Mouse (Mus musculus): Measurements from ENCODE around the gene Fhl1.
A peak's percentile ranks its signal among the peaks of the same experiment; 100 is the strongest.

Fhl1 gene

GRCm38 (mm10) chrX:56752144-56752543, 20.6 kb downstream of the Fhl1 start:
- no peak for DNase-seq (ENCODE audit: low spot score in 2 of 2)

- no peak for DNase-seq (ENCODE audit: low spot score in 2 of 2)
These were observed 22.0 kb downstream of the Fhl1 start for GRCm38 (mm10) chrX:56753317-56754289.

- peak in 1 of 2 experiments; percentile 1 for DNase-seq (ENCODE audit: low spot score in 2 of 2)
These were observed 24.1 kb downstream of the Fhl1 start for GRCm38 (mm10) chrX:56755646-56756045.

GRCm38 (mm10) chrX:56756352-56756751, 24.8 kb downstream of the Fhl1 start:
- DNase-seq (ENCODE audit: low spot score in 2 of 2), result no peak

- DNase-seq (ENCODE audit: low spot score in 2 of 2), result no peak
These were observed 28.7 kb downstream of the Fhl1 start for GRCm38 (mm10) chrX:56760257-56760760.

- DNase-seq (ENCODE audit: low spot score in 2 of 2), result no peak
These were observed 38.3 kb downstream of the Fhl1 start for GRCm38 (mm10) chrX:56769838-56770237.

- no peak for DNase-seq (ENCODE audit: low spot score in 2 of 2)
These were observed 40.2 kb downstream of the Fhl1 start for GRCm38 (mm10) chrX:56771751-56772150.

- DNase-seq (ENCODE audit: low spot score in 2 of 2), result no peak
These were observed 41.7 kb downstream of the Fhl1 start for GRCm38 (mm10) chrX:56773329-56773728.

- no peak for DNase-seq (ENCODE audit: low spot score in 2 of 2)
These were observed 54.9 kb downstream of the Fhl1 start for GRCm38 (mm10) chrX:56786281-56787061.

GRCm38 (mm10) chrX:56787486-56787885, 55.9 kb downstream of the Fhl1 start:
- DNase-seq (ENCODE audit: low spot score in 2 of 2), result no peak

- DNase-seq (ENCODE audit: low spot score in 2 of 2), result no peak
These were observed 59.0 kb downstream of the Fhl1 start for GRCm38 (mm10) chrX:56790591-56790990.

- peak in 1 of 2 experiments; percentile 5 for DNase-seq (ENCODE audit: low spot score in 2 of 2)
These were observed 59.7 kb downstream of the Fhl1 start for GRCm38 (mm10) chrX:56791268-56791667.

GRCm38 (mm10) chrX:56821765-56822603, 90.4 kb downstream of the Fhl1 start, which contains the start of gene Map7d3:
Gene Map7d3 (minus strand): TSS chrX:56822326.
- peak in 1 of 2 experiments; percentile 1 for DNase-seq (ENCODE audit: low spot score in 2 of 2)

GRCm38 (mm10) chrX:56827492-56827891, 95.9 kb downstream of the Fhl1 start:
- DNase-seq (ENCODE audit: low spot score in 2 of 2), result no peak

GRCm38 (mm10) chrX:56835842-56836241, 104.3 kb downstream of the Fhl1 start:
- DNase-seq (ENCODE audit: low spot score in 2 of 2), result no peak

GRCm38 (mm10) chrX:56839369-56839768, 107.8 kb downstream of the Fhl1 start:
- peak in 1 of 2 experiments; percentile 1 for DNase-seq (ENCODE audit: low spot score in 2 of 2)

- DNase-seq (ENCODE audit: low spot score in 2 of 2), result no peak
These were observed 109.7 kb downstream of the Fhl1 start for GRCm38 (mm10) chrX:56841255-56841654.
